Mouse (Mus musculus): ENCODE results near the gene Gm20662.
"Not testable (repeated sequence)": the region's sequence is repeated elsewhere in the genome, so short reads cannot be mapped to it uniquely, and the experiment has no call there.

Gene Gm20662

GRCm38 (mm10) chr9:108013577-108013976 lies 17.4 kb downstream of the Gm20662 start:
- DNase-seq: not testable (repeated sequence)

GRCm38 (mm10) chr9:108017127-108017526 lies 21.0 kb downstream of the Gm20662 start:
- no peak for DNase-seq

- no peak for DNase-seq
Measured at GRCm38 (mm10) chr9:108020741-108021140, 24.6 kb downstream of the Gm20662 start.

- DNase-seq: no peak
Measured at GRCm38 (mm10) chr9:108023216-108023615, 27.1 kb downstream of the Gm20662 start.

- no peak for DNase-seq
Measured at GRCm38 (mm10) chr9:108026584-108026983, 30.4 kb downstream of the Gm20662 start.

GRCm38 (mm10) chr9:108027867-108028266 lies 31.7 kb downstream of the Gm20662 start:
- no peak for DNase-seq

- DNase-seq: no peak
Measured at GRCm38 (mm10) chr9:108032126-108032525, 36.0 kb downstream of the Gm20662 start.

- DNase-seq: no peak
Measured at GRCm38 (mm10) chr9:108035331-108036156, 39.4 kb downstream of the Gm20662 start.

GRCm38 (mm10) chr9:108044751-108045492 lies 48.8 kb downstream of the Gm20662 start:
- no peak for DNase-seq

GRCm38 (mm10) chr9:108046582-108046981 lies 50.4 kb downstream of the Gm20662 start:
- no peak for DNase-seq

GRCm38 (mm10) chr9:108047601-108048565 lies 51.7 kb downstream of the Gm20662 start:
- no peak for DNase-seq

- DNase-seq: no peak
Measured at GRCm38 (mm10) chr9:108048566-108048955, 52.4 kb downstream of the Gm20662 start.

- DNase-seq: peak; percentile 97 to 98
Measured at GRCm38 (mm10) chr9:108049016-108049455, 52.9 kb downstream of the Gm20662 start, which contains the start of gene Gmppb. Gmppb (plus strand) TSS chr9:108049242.

- no peak for DNase-seq
Measured at GRCm38 (mm10) chr9:108049561-108050251, 53.6 kb downstream of the Gm20662 start.

GRCm38 (mm10) chr9:108051184-108051930 lies 55.2 kb downstream of the Gm20662 start:
- no peak for DNase-seq

GRCm38 (mm10) chr9:108051931-108052220 lies 55.7 kb downstream of the Gm20662 start:
- DNase-seq: no peak

- DNase-seq: no peak
Measured at GRCm38 (mm10) chr9:108052411-108052810, 56.3 kb downstream of the Gm20662 start.

GRCm38 (mm10) chr9:108052885-108053664 lies 56.9 kb downstream of the Gm20662 start, which contains the start of gene Amigo3:
Amigo3 (plus strand) TSS chr9:108053159.
- peak; percentile 98 to 99 for DNase-seq

GRCm38 (mm10) chr9:108053665-108054225 lies 57.6 kb downstream of the Gm20662 start:
- no peak for DNase-seq
